Mouse (Mus musculus): ENCODE measurements around the gene Chp1.

GRCm38 (mm10) chr2:119546848-119547521 is 512 bp upstream of the Chp1 start:
- TF ChIP-seq POLR2A (IDR thresholded peaks at IDR 0.05; ENCODE audit: low read depth, low read length) (no peak), CTCF (IDR thresholded peaks at IDR 0.05; ENCODE audit: extremely low read depth, insufficient read length, insufficient replicate concordance, low read depth, low read length) (peak; percentile 95)
